Mouse (Mus musculus) embryo, embryonic 10 days (tissue): ENCODE measurements at regions not wholly inside any gene's neighbourhood (a gene's known extent, or its start where the extent isn't known, plus 50 kb on each side); places are given as distances from the start of the nearest gene placed in this dataset.
"Not testable (repeated sequence)": the region's sequence is repeated elsewhere in the genome, so short reads cannot be mapped to it uniquely, and the experiment has no call there.

Source experiments
- DNase-seq: peaks from one replicate; pipeline ENCODE4 v3.0.0-alpha.2; 2015; ENCODE audit warnings: low spot score

DNA sequence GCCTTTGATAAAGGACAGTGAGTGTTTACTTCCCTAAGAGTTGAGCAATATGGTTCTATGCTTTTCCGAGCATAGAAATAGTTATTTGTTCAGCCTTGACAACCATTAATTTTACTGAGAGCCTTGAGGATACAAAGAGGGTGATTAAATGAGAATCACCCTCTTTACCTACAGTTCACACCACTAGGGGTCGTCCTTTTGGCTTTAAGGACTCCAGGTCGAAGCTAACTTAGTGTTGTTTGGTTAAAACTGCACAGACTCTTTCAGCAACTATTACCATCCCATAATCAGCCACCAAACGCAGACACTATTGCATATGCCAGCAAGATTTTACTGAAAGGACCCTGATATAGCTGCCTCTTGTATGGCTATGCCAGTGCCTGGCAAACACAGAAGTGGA is 559.2 kb upstream of the 2610301B20Rik start:
- no peak for DNase-seq

GRCm38 (mm10) chr4:10315875-10316274 is 558.4 kb upstream of the 2610301B20Rik start:
- peak; percentile 43 for DNase-seq

DNA sequence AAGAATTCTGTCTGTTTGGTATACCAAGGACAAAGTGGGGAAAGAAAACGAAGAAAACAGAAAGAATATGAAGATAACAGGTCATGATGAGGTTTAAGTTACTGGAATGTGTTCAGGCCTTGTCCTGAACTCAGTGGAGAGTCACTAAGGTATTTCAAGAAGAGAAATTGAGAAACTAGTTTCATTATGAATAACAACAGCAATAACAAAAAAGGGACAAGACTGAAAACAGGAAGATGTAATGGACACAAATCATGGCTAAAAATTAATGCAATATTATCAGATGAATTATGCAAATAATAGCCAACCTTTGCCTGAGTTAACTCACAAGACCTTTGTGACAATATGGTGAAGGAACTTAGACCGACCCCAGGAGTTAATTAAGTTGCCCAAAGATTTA is 530.2 kb upstream of the 2610301B20Rik start:
- no peak for DNase-seq

- no peak for DNase-seq
These were observed 522.2 kb upstream of the 2610301B20Rik start for GRCm38 (mm10) chr4:10351876-10352627.

GRCm38 (mm10) chr4:10357572-10357971 is 516.7 kb upstream of the 2610301B20Rik start:
- no peak for DNase-seq

GRCm38 (mm10) chr4:10389790-10390189 is 484.5 kb upstream of the 2610301B20Rik start:
- DNase-seq, result no peak

- no peak for DNase-seq
These were observed 477.0 kb upstream of the 2610301B20Rik start for GRCm38 (mm10) chr4:10397249-10397648.

DNA sequence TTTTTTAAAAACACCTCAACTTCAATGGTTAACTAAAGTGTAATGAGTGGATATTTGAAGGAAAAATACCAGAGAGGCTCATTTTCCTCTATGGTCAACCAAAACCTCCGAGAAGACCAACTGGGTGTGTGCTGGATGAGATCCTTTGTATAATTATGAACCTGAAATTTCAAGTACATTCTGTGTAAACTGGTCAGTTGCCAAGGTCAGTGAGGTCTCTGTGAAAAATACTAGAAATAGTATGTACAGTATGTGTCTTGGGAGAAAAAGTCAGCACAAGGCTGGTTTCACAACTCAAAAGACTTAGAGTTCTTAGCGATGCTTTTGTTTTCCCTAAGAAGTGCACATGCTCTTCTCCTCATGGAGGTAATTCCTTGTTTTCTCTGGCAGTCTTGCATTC is 476.2 kb upstream of the 2610301B20Rik start:
- DNase-seq, result no peak

DNA sequence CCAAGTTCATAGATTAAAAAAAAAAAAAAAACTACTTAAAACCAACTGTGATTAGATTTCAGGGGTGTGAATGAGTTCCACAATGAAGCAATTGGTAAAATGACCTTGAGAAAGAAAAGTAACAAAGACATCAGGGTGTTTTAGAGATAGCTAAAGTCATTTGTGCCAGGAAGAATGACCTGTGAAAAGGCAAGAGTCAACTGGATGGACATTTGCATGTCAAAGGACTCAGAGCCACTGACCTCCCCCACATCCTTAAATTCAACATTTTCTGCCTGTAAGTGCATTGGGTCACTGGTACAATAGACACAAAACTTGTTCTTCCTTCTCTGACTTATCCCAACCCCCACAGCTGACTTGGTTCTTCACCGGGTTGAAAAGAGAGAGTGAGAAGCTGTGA is 474.6 kb upstream of the 2610301B20Rik start:
- DNase-seq, result no peak

DNA sequence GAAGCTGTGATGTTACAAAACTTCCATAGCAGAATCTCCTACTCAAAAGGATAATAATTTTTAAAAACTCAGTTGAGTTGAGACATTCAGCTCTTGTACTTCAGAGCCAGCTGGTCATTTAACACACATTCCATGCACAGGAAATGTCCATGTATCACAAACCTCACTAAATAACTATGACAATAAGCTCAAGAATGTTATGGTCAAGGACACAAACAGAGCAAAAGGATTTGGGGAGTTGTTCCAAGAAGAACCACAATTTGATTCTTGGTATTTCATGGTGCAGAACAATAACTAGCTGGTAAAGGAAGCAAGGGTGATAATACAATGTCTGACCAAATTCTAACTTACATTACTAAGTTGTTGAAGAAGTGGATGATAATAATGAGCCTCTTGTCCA is 471.4 kb upstream of the 2610301B20Rik start:
- no peak for DNase-seq

DNA sequence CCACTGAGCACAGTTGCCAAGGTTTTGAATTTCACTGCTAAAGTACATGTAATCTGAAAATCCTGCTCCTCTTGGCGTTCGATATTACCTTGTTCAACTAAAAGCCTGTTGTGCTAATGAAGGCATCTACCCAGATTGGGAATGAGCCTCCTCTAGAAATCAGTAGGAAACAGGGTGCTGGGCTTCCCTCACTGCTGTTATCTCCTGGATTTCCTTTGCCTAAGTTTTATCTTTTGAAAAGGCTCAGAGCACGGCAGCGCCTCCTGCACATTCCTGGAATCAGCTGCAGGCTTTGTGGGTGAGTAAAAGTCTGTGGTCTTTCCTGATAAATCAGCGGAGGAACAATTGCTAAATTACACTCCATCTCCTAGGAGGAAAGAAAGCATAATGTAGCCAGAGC is 469.9 kb upstream of the 2610301B20Rik start:
- DNase-seq, result no peak

DNA sequence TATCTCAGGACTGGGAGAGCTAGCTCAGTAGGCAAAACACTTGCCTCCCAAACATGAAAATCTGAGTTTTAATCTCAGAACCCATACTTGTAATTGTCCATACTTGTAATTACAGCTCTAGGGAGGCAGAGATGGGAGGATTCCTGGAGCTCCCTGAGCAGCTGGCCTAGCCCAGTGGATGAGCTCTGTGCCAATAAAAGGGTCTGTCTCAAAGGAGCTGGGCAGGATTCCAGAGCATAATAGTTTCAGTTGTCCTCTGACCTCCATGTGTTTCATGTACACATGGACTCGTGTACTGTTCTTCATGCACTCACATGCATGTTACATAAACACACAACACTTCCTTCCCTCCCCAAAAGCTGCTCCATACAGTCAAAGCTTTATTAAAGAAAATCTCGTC is 469.2 kb upstream of the 2610301B20Rik start:
- DNase-seq, result no peak

GRCm38 (mm10) chr4:10414274-10414673 is 460.0 kb upstream of the 2610301B20Rik start:
- DNase-seq, result no peak

- no peak for DNase-seq
These were observed 452.9 kb upstream of the 2610301B20Rik start for GRCm38 (mm10) chr4:10421354-10421753.

DNA sequence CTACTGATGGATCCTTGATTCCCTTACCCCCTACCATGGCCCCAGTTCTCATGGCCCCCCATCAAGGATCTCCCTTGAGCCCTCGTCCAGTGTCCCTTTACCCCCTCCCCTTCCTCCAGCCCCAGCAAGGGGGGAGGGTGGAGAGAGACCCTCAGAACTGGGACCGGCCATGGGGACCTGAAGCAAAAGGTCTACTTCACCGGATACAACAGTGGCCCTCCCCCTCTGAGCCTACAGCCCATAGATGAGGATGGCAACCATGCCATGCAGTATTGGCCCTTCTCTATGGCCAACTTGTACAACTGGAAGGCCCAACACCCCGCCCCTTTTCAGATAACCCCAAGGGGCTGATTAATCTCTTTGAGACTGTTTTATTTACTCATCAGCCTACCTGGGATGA is 439.9 kb upstream of the 2610301B20Rik start:
- DNase-seq, result no peak

- not testable (repeated sequence) for DNase-seq
These were observed 434.4 kb upstream of the 2610301B20Rik start for GRCm38 (mm10) chr4:10439921-10440320.

DNA sequence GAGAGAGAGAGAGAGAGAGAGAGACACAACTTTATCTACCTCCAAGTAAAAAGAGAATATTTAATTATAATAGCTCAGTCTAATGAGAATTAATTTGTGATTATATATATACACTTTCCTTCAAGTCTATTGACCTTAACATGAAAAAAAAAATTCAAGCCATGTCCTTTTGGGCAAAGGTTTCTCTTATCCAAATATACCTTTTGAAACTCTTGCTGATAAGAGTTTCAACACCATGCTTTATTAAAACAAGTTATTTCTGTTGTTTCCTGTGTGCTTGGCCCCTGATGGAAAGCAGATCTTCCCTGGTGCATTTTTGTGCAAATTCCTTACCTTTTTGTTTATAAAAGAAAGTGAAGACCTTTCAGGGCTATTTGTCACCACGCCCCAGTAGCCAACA is 414.7 kb upstream of the 2610301B20Rik start:
- no peak for DNase-seq

- DNase-seq, result no peak
These were observed 393.4 kb upstream of the 2610301B20Rik start for GRCm38 (mm10) chr4:10480936-10481335.

DNA sequence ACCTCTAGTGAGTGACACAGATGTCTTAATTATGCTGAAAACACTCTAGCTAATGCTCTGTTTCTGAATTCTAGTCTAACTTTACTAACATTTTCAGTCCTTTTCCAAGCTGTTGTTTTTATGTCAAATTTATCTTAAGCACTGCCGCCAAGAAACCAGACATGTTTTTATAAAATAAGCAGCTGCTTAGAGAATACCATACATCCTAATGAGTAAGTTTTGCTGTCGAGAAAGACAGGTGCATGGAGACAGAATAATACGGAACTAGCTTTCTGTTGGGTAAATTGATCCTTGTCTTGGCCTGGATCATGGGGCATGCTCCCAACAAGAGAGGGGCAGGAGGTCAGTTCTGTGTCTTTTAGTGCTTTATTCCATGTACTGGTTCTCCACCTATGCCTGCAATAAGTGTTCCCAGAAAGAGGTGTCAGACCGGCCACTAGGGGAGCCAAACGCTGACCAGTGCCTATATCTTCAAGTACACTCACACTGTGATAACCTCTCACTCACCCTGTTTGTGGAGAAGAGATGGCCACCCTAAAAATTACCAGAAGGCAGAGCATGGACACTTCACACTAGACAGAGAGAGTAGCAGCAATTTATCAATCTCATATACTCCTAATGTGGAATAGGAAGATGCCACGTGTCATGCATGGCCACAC is 366.0 kb upstream of the 2610301B20Rik start:
- DNase-seq, result peak; percentile 38

DNA sequence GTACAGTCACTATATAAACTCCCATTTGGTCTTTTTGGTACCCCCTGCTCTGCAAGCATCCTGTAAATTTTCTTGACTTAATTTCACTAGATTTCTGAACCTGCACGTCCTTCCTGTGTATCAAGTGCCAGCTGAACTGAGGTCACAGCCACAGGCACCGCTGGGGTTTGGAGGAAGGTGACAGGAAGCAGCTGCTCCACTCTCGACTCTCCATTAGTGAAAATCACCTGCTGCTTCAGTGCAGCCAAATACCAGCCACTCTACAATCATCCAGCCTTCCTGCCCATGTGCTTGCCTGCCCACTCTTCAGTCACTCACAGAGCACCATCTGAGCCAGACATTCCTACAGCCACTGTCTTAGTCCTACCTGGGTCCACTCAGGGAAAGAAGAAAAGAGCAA is 364.3 kb upstream of the 2610301B20Rik start:
- DNase-seq, result no peak

- no peak for DNase-seq
These were observed 323.5 kb upstream of the 2610301B20Rik start for GRCm38 (mm10) chr4:10550711-10551305.

- no peak for DNase-seq
These were observed 320.6 kb upstream of the 2610301B20Rik start for GRCm38 (mm10) chr4:10553724-10554123.

DNA sequence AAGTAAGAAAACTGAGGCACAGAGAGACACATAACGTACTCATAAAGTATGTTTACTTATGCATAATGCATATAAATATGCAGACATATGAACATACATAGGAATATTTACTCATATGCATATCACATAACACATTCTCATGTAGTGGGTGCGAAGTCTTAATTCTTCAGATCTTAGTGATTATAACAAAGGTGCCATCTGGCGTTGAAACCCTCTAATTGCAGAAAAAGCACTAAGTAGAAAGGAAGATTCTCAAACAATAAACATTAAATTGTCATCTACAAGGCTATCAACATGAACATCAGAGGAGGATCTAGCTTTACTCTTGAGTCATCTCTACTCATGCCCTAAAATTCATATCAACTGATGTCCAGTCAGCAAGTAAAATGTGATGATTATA is 314.2 kb upstream of the 2610301B20Rik start:
- DNase-seq, result no peak
